Mouse (Mus musculus): ENCODE results near the gene Saa1.

GRCm38 (mm10) chr7:46718591-46719270 lies 24.0 kb downstream of the Saa1 start:
- TF ChIP-seq POLR2A (IDR thresholded peaks at IDR 0.05; ENCODE audit: borderline replicate concordance, insufficient read depth, low read length), result no peak
- TF ChIP-seq CTCF (IDR thresholded peaks at IDR 0.05; ENCODE audit: borderline replicate concordance, insufficient read depth, low read depth, low read length), result no peak
